Mouse (Mus musculus) T-helper 17 cell (primary cell): ENCODE measurements around the gene Aes.

Experiments used
- in situ Hi-C, 2 experiments: fragments of 300-600 bp; cut with MboI, MseI; formaldehyde crosslinking; loops; 1 replicate in 1 of 2; 2 replicates in 1 of 2; pipeline ENCODE4 v1.15.1; 2025; ENCODE audit warnings: high pct_unique_total_duplicates in 2 of 2

Gene Aes

GRCm38 (mm10) chr10:81593935-81594334 is 34.6 kb downstream of the Aes start:
- in situ Hi-C loops: no loop called here

DNA sequence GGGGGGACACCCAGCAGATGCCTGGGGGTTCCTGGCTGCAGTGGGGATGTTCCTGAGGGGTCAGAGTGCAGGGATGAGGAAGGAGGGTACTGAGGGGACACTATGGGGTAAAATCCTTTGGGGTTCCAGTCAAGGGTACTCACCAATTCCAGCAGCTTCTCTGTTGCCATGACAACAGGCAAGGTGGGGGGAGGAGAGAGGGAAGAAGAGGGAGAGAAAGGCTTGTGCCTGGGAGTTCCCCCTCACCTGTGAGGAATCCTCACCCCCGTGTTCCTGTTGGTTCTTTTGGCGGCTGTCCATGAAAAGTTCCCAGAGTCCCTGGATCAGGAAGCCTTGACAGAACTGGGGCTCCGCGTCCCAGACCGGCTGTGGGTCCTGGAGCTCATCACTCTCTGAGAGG is 36.3 kb downstream of the Aes start:
- in situ Hi-C loops: no loop called here

DNA sequence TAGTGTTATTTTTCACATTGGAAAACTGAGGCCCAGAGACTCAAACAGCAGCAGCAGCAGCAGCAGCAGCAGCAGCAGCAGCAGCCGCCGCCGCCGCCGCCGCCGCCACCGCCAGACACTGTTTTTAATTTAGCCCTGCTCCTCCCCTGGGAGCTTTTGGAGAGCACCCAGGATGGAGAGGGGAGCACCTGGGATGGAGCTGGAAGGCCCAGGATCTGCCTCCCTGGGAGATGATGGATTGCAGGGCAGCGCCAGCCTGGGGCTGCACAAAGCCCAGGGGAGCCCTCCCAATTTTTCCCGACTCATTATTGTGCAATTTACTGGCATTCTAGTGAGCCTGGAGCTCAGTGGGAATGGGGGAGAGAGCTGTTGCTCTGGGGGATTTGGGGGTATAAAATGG is 37.3 kb downstream of the Aes start:
- in situ Hi-C loops: no loop called here

DNA sequence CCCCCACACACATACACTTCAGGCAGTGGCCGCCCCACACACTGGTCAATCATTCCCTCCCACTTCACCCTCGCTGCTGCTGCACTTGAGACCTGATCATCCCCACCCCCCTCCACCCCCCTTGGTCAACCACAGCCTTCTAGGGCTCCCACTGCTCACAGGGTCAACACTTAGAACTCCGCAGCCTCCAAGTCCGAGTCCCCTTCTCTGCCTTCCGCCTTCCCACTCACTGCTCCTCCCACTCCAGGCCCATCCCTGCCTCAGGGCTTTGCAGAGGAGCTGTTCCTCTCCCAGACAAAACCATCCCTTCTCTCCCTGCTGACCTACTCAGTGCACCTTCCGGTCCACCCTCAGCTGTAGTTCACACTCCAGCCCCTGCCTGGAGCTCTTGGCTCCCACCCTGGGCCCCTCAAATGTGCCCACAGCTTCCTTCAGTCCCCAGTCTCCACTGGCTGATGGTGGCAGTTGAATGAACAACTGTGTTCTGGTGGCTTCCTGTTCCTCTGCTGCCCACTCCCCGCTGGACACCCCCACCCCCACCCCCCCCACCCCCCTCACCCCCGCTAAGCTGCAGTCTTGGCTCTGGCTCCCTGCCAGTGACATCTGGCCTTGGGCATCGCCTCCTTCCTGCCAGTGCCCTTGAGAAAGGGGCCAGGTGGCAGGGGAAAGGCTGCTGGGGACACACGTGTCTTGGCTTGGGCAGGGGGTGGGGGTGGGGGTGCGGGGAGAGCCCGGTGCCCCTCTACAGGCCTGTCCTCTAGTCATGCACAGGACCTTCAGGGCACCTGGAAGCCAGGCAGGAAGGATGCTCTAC is 38.1 kb downstream of the Aes start:
- in situ Hi-C loops: no loop called here

GRCm38 (mm10) chr10:81598342-81598741 is 39.1 kb downstream of the Aes start:
- in situ Hi-C loops: no loop called here

GRCm38 (mm10) chr10:81598871-81599270 is 39.6 kb downstream of the Aes start:
- in situ Hi-C loops: no loop called here

DNA sequence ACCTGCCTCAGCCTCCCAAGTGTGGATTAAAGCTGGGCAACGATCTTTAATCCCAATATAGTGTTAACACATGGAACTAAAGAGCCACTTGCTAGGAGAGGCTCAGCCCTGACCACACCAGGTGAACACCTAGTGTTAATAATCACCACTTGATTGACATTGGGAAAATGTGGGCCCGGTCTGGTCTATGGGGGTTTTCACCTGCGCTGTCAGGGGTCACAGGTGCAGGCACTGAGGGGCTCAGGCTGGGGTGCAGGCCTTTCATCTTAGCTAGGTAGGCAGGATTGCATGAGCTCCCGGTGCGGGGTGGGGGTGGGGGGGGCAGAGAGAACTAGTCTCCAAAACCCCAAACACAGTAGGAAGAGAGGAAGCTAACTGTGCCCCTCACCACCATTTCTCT is 40.3 kb downstream of the Aes start:
- in situ Hi-C loops: loop anchor here in 1 of 2 experiments (5.0 kb wide), 1 partner anchor 1202 kb away; the partner anchor contains the start of gene Mbd3

- in situ Hi-C loops: loop anchor here in 1 of 2 experiments (5.0 kb wide), 1 partner anchor 1203 kb away; the partner anchor contains the start of gene Mbd3
Measured at GRCm38 (mm10) chr10:81600096-81600495, 40.8 kb downstream of the Aes start.

DNA sequence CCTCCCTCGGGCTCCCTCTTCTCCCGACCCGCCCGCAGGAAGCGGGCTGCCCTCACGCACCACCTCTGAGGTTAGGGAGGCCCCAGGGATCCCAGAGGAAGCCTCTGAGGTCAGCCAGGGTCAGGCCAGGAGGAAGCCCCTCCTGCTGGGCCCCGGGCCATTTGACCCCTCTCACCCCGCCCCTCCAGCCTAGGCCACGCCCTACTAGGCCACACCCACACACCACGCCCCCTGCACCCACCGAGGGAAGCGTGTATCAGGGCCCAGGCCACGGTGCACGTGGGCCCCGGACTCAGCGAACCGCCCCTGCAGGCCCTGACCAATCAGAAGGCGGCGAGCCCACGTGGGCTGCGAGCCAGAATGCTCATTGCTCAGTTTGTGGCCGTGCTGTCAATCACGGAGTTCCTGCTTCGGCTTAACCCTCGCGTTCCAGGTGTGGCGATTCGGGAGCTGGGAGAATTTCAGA is 41.5 kb downstream of the Aes start, which contains the start of gene Tle6:
Tle6 (minus strand) TSS at position 336 of the 466 bp plus-strand sequence.
- in situ Hi-C loops: loop anchor here in 1 of 2 experiments (5.0 kb wide), 1 partner anchor 1203 kb away; the partner anchor contains the start of gene Mbd3

DNA sequence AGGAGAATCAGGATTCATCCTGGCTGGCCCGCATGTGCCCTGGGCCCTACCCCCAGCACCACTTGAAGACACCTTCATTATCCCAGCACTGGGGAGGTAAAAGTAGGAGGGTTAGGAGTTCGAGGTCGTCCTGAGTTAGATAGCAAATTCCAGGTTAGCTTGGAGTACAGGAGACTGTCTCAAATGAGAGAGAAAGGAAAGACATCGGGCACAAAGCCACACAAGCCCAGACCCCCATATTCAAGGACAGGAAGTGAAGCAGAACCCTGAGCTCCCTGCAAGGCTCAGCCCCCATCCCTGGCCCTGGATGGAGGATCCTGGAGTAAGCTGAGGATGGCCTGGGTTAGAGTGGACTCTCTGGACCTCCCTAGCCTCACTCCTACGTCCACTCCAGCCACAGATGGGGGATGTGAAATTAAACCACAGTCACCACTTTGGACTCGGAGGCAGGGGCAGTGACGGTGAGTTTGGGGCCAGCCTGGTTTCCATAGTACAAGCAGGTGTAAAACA is 42.2 kb downstream of the Aes start:
- in situ Hi-C loops: loop anchor here in 1 of 2 experiments (5.0 kb wide), 1 partner anchor 1204 kb away; the partner anchor contains the start of gene Mbd3

GRCm38 (mm10) chr10:81602741-81603151 is 43.5 kb downstream of the Aes start:
- in situ Hi-C loops: loop anchor here in 1 of 2 experiments (5.0 kb wide), 1 partner anchor 1205 kb away; the partner anchor contains the start of gene Mbd3

- in situ Hi-C loops: loop anchor here in 1 of 2 experiments (5.0 kb wide), 1 partner anchor 1207 kb away; the partner anchor contains the start of gene Mbd3
Measured at GRCm38 (mm10) chr10:81604019-81604967, 45.0 kb downstream of the Aes start.

GRCm38 (mm10) chr10:81604968-81605665 is 45.8 kb downstream of the Aes start:
- in situ Hi-C loops: loop anchor here in 1 of 2 experiments (5.0 kb wide), 2 partner anchors 33 to 1208 kb away; partner anchors contain the start of genes Mbd3 and Tle2

DNA sequence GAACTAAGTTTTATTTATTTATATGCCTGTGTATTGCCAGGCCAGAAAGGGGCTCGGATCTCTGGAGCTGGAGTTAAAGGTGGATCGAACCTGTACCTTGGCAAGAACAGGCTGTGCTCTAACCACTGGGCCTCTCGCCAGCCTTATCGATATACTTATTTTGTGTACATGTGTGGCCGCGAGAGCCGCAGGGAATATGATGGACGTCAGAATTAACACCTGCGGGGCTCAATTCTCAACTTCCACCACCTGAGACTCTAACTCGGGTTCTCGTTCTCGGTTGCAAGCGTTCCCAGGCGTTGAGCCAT is 46.3 kb downstream of the Aes start:
- in situ Hi-C loops: loop anchor here in 1 of 2 experiments (5.0 kb wide), 1 partner anchor 33 kb away; the partner anchor contains the start of gene Tle2

DNA sequence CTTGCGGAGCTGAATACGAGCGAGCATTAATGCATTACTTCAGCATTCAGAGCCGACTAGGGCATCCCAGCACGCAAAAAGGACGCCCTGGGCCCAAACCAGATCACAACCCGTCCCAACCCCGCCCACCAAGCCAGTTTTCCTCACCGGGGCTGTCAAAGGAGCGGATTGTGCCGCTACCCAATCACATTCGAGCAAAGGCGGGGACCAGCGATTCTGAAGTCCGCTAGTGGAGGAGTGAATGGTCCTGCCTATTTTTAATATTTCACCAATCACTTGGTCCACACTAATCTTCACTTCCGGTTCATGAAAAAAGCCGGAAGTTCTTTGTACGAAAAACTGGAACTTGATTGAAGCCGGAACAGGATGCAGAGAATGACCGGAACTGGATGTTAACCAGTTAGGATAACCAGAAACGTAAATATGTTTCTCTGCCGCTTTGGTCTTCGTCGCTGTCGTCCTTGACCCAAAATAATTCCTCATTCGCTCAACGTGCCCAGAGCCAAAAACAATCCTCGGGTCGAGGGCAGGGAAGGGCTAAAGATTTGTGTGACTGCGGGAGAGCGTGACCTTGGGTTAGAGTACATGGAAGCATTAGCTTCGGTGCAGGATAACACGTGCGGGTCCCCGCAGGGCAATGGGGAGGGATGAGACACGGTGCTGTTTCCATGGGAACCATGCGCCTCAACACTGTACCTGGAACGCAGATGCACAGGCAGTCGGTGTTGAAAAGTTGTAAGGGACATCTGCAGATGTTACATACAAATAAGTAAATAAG is 46.9 kb downstream of the Aes start, which contains the start of gene BC025920:
BC025920 (plus strand) TSS at position 297 of the 778 bp plus-strand sequence.
- in situ Hi-C loops: loop anchor here in 1 of 2 experiments (5.0 kb wide), 1 partner anchor 34 kb away; the partner anchor contains the start of gene Tle2

DNA sequence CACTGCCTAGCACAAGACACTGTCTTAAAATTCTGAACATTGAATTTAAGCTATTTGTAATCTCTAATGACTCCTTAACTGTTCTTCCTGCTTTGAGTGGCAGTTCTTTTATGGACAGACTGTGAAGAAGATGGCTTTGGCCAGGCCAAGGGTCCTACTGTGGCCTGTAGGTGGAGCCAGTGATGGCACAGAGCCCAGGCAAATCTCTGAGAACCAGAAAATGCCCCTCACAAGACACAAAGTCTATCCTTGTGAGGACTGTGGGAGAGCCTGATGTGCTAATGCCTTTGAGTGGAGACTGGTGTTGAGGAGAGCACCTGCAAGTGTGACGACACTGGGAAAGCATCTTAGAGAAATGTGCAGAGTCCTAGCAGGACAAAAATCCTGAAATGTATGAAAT is 49.0 kb downstream of the Aes start:
- in situ Hi-C loops: loop anchor here in 1 of 2 experiments (5.0 kb wide), 1 partner anchor 36 kb away; the partner anchor contains the start of gene Tle2

DNA sequence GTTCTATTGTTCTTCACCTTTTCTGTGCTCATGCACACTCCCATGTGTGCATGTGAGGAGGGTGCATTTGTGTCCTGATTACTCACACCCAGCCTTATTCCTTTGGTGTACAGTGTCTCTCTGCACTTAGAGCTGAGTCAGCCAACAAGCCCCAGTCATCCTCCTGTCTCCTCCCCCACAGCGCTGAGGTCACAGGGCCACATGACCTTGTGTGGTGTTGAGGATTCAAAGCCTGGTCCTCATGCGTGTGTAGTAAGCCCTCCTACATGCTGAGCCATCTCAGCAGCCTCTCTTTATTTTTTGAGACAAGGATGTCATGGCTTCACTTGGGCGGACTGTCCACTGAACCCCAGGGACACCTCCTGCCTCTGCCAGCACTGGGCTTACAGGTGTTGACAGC is 53.5 kb downstream of the Aes start:
- in situ Hi-C loops: no loop called here

DNA sequence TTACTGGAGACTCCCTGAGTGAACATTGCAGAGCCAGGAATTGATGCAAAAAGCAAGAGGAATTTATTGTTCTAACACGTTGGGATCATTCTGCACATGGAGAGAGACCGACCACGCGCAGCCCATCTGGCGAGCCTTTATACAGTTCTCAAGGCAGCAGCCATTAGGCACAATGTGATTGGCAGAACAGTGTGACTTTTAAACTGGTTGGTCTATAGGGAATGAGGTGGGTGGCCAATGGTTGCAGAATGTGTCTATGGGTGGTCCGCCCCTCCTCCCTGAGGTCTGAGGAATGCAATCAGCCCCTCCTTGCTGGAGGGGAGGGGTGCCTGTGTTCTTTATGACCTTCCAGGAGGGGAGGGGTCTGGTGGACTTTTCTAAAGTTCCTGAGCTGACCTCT is 56.2 kb downstream of the Aes start:
- in situ Hi-C loops: no loop called here
